Mouse (Mus musculus): Measurements from ENCODE around the gene Spint2. TPM values are rescaled to one million over a fixed set of nuclear protein-coding genes. Genes with fewer than 3 reads are reported as not detected.
A peak's percentile ranks its signal among the peaks of the same experiment; 100 is the strongest.

Gene Spint2
- polyA plus RNA-seq (2016; fragmentation: Nextera tagmentation; extraction: Ambion mirVana): 87.7 and 90.4 TPM in 2 replicates

DNA sequence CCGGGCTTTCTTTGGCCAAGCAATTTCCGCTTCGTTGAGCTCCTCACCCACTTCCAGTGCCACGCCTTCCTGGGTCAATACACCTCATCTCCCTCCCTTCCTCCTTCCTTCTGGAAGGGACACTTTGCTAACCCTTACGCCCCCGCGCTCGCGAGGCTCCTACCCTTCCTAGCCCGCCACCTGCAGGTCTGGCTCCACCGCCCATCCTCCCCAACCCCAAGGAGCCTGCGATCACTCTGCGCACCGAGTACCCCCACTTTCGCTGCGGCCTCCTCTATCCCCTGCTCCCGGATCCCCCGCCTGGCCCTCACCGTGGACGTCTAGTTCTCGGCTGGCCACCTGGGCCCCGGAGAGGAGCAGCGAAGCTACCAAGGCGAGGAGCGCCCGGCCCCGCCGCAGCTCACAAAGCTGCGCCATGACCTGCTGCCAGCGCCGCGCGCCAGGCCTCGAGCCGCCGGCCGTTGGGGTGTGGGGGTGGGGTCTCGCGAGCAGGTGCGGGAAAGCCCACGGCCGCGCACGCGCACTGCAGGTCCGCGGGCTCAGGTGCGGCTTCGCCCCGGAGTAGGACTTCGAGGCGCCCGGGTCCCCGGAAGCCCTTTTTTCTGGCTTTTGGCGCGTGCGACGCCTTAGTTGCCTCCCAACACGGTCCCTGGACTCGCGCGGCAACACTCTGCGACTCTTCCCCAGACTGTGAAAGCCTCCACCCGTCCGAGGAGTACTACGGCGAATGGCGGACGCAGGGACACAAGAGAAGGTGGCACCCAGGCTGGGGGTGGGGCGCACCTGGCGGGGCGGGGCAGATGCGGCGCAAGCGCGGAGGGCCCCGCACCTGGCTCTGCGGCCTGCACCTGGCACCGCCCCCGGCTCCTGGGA, at the start of gene Spint2:
TSS of gene Spint2 (minus strand) at position 712 of the 873 bp plus-strand sequence.
- under 1% methylated on average over 80 of the region's 80 CpGs for WGBS
- 0 out of 2 replicates have a peak within 1 kb of the TSS, but pooled peaks have one; percentile 19 for H3K27ac ChIP-seq (ENCODE audit: poor library complexity, severe bottlenecking)

GRCm38 (mm10) chr7:29328984-29329383, 47.3 kb upstream of the Spint2 start:
- peaks cover 18% of the 10 kb centered on the region for H3K36me3 ChIP-seq
- no peak overlapping the region for H3K9ac ChIP-seq
- H3K27ac ChIP-seq (ENCODE audit: poor library complexity, severe bottlenecking): no peak overlapping the region
- H3K4me3 ChIP-seq: no peak overlapping the region
- peaks cover 12% of the 10 kb centered on the region; the same call in 1 of the 2 replicates for H3K27me3 ChIP-seq (replicated peaks)
- WGBS: 86% methylated on average over 16 of the region's 16 CpGs
- H3K4me2 ChIP-seq: no peak overlapping the region
- ATAC-seq (ENCODE audit: insufficient number of reproducible peaks, low FRiP score): no peak
- H3K9me3 ChIP-seq (replicated peaks): no peaks in the 10 kb centered on the region
- no peaks in the 10 kb centered on the region for H3K4me1 ChIP-seq (replicated peaks)

More for the DNA sequence above, at the start of gene Spint2:
- H3K4me2 ChIP-seq: peak within 1 kb of the TSS; percentile 91
- peaks cover 30% of the 10 kb centered on the region for H3K4me1 ChIP-seq (replicated peaks)
- H3K4me3 ChIP-seq: peak within 1 kb of the TSS; percentile 62
- H3K27me3 ChIP-seq (replicated peaks): peaks cover 35% of the 10 kb centered on the region
- H3K9ac ChIP-seq: peak within 1 kb of the TSS; percentile 74
- H3K36me3 ChIP-seq: no peaks in the 10 kb centered on the region
- peak; percentile 61 for ATAC-seq (ENCODE audit: insufficient number of reproducible peaks, low FRiP score)
- no peaks in the 10 kb centered on the region for H3K9me3 ChIP-seq (replicated peaks)

DNA sequence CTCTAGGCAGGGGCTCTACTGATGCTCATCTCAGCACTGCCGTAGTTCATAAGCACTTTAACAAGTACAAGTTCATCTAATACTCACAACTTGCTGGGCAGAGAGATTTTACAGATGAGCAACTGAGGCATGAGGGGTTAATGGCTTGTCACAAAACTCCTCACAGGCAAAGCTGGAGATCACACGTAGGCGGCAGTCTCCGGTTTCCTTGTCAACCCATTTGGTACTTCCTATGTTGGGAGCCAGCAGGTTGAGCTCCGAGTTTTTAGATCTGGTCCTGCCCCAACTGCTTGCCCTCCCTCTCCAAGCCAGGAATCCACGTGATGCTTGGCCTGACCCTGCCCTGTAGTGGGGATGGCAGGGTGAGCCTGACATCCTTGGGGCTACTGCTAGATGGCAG, 45.4 kb upstream of the Spint2 start:
- no peak overlapping the region for H3K4me3 ChIP-seq
- H3K36me3 ChIP-seq: peaks cover 20% of the 10 kb centered on the region
- H3K4me2 ChIP-seq: no peak overlapping the region
- H3K9me3 ChIP-seq (replicated peaks): no peaks in the 10 kb centered on the region
- no peaks in the 10 kb centered on the region for H3K4me1 ChIP-seq (replicated peaks)
- H3K27me3 ChIP-seq (replicated peaks): peaks cover 12% of the 10 kb centered on the region; the same call in 1 of the 2 replicates
- no peak for ATAC-seq (ENCODE audit: insufficient number of reproducible peaks, low FRiP score)
- H3K27ac ChIP-seq (ENCODE audit: poor library complexity, severe bottlenecking): no peak overlapping the region
- no peak overlapping the region for H3K9ac ChIP-seq
- WGBS: 76% methylated on average over 6 of the region's 6 CpGs

GRCm38 (mm10) chr7:29319337-29320307, 37.9 kb upstream of the Spint2 start:
- Histone ChIP-seq H3K27ac (ENCODE audit: poor library complexity, severe bottlenecking) (no peak overlapping the region), H3K27me3 (replicated peaks) (peaks cover 53% of the 10 kb centered on the region), H3K4me1 (replicated peaks) (peaks cover 38% of the 10 kb centered on the region), H3K36me3 (peaks cover 4% of the 10 kb centered on the region; the same call in 1 of the 2 replicates), H3K9ac (no peak overlapping the region), H3K9me3 (replicated peaks) (no peaks in the 10 kb centered on the region), H3K4me3 (0 out of 2 replicates have a peak overlapping the region, but pooled peaks have one; percentile 12), H3K4me2 (peak overlapping the region; percentile 52)
- ATAC-seq (ENCODE audit: insufficient number of reproducible peaks, low FRiP score): no peak
- WGBS: 11% methylated on average over 19 of the region's 19 CpGs

DNA sequence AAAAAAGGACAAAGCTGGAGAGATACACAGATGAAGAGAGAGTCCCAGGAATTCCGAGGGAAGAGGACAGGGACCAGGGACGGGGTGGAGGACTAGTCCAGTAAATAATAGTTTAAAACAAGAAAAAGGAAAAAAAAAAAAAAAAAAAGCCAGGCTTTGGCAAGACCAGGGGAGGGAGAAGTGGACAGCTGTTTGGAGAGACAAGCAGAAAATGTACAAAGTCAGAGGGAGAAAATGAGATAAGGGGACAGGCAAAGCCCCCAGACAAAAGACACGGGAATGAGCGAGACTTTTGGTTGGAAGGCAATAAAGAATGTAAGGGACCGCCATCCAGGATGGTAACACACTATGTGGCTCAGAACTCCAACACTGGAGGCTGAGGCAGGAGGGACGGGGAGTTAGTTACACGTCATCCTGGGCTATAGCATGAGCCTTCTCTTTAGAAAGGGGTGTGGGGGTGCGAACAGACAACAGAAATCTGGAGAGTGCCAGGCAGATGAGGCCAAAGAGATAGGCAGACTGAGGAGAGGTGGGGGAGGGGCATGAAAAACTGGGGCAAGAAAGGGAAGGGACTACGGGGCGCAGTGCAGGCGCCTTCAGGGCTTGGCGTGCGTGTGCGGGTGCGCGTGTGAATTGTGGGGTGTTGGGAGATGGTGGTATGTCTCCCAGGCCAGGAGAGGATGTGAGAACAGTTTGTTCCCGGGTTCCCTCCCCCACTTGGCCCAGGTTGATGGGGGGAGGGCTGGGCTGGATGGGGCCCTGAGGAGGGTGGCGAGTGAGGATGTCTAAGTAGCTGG, 36.6 kb upstream of the Spint2 start:
- Histone ChIP-seq H3K4me3 (peak overlapping the region; percentile 12; the same call in 1 of the 2 replicates), H3K27me3 (replicated peaks) (peaks cover 56% of the 10 kb centered on the region), H3K4me1 (replicated peaks) (peaks cover 38% of the 10 kb centered on the region), H3K27ac (ENCODE audit: poor library complexity, severe bottlenecking) (no peak overlapping the region), H3K36me3 (no peaks in the 10 kb centered on the region), H3K4me2 (peak overlapping the region; percentile 52), H3K9ac (no peak overlapping the region; the same call in 1 of the 2 replicates), H3K9me3 (replicated peaks) (no peaks in the 10 kb centered on the region)
- 3% methylated on average over 18 of the region's 18 CpGs for WGBS
- no peak for ATAC-seq (ENCODE audit: insufficient number of reproducible peaks, low FRiP score)

- peak overlapping the region; percentile 10 for H3K4me2 ChIP-seq
- WGBS: 0% methylated on average over 2 of the region's 2 CpGs
- peaks cover 38% of the 10 kb centered on the region for H3K4me1 ChIP-seq (replicated peaks)
- no peaks in the 10 kb centered on the region for H3K36me3 ChIP-seq
- H3K9me3 ChIP-seq (replicated peaks): no peaks in the 10 kb centered on the region
- H3K27ac ChIP-seq (ENCODE audit: poor library complexity, severe bottlenecking): no peak overlapping the region
- peak; percentile 63 for ATAC-seq (ENCODE audit: insufficient number of reproducible peaks, low FRiP score)
- no peak overlapping the region for H3K9ac ChIP-seq
- H3K4me3 ChIP-seq: no peak overlapping the region
- peaks cover 60% of the 10 kb centered on the region for H3K27me3 ChIP-seq (replicated peaks)
Observed at GRCm38 (mm10) chr7:29317558-29317957, 35.8 kb upstream of the Spint2 start.

DNA sequence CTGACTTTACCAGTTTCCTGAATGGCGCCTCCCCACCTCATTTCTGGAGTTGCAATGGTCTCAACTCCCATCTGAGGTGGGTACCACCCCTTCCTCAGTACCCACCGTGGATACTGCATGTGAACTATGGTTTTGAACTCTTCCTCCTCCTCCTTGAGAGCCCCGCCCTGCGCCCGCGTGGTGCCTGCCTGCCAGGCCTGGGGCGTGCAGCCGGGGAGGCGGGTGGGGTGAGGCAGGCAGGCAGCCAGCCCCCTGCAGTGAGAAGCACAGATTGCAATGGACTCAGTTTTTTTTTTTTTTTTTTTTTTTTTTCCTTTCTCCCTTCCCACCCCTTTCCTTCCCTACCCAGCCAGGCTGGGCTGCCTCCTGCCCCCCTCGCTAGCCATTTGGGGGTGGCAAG, 35.3 kb upstream of the Spint2 start:
- peak; percentile 46 for ATAC-seq (ENCODE audit: insufficient number of reproducible peaks, low FRiP score)
- Histone ChIP-seq H3K4me1 (replicated peaks) (peaks cover 38% of the 10 kb centered on the region), H3K4me2 (peak overlapping the region; percentile 18; the same call in 1 of the 2 replicates), H3K9me3 (replicated peaks) (no peaks in the 10 kb centered on the region), H3K4me3 (no peak overlapping the region), H3K27ac (ENCODE audit: poor library complexity, severe bottlenecking) (0 out of 2 replicates have a peak overlapping the region, but pooled peaks have one; percentile 36), H3K27me3 (replicated peaks) (peaks cover 60% of the 10 kb centered on the region), H3K36me3 (no peaks in the 10 kb centered on the region), H3K9ac (no peak overlapping the region)
- 8% methylated on average over 10 of the region's 10 CpGs for WGBS

- no peaks in the 10 kb centered on the region for H3K9me3 ChIP-seq (replicated peaks)
- H3K27ac ChIP-seq (ENCODE audit: poor library complexity, severe bottlenecking): no peak overlapping the region
- H3K4me2 ChIP-seq: no peak overlapping the region
- 55% methylated on average over 17 of the region's 17 CpGs for WGBS
- H3K36me3 ChIP-seq: no peaks in the 10 kb centered on the region
- no peak overlapping the region for H3K9ac ChIP-seq
- peaks cover 57% of the 10 kb centered on the region for H3K27me3 ChIP-seq (replicated peaks)
- no peak for ATAC-seq (ENCODE audit: insufficient number of reproducible peaks, low FRiP score)
- H3K4me3 ChIP-seq: no peak overlapping the region
- peaks cover 38% of the 10 kb centered on the region for H3K4me1 ChIP-seq (replicated peaks)
Observed at GRCm38 (mm10) chr7:29316137-29316734, 34.5 kb upstream of the Spint2 start.

DNA sequence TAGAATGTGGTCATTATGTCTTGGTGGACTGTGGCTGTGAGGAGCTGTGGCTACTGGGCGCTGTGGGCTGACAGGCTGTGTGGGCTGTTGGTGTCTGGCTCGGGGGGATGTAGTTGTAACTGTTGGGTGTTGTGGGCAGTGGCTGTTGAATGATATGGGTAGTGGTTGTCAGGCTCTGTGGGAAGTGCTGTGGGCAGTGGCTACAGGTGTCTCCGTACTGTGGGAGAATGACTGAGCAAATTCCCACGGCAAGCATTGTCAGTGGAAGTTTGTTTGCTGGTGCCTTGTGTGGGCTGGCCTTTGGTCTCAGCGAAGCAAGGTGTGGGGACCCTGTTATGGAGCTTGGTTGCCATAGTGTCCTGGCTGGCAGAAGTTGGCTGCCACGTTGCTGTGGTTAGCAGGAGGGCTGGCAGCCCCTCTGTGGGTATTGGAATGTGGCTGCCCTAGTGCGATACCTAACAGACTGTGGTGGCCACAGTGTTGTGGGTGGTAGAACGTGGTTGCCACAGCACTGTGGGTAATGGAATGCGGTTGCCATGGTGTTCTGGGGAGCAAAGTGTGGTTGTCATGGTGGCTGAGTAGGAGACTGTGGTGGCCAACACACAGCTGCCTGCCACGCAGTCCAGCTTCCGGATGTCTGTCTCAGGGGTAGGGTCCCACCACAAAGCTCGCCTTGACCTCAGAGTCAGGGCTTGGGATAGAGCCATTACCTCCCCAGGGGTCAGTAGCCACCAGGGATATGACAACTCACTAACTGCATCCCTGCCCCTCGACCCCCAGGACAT, 33.3 kb upstream of the Spint2 start:
- H3K9ac ChIP-seq: no peak overlapping the region
- H3K9me3 ChIP-seq (replicated peaks): no peaks in the 10 kb centered on the region
- H3K4me1 ChIP-seq (replicated peaks): peaks cover 38% of the 10 kb centered on the region
- no peak overlapping the region for H3K4me3 ChIP-seq
- H3K4me2 ChIP-seq: no peak overlapping the region
- H3K27ac ChIP-seq (ENCODE audit: poor library complexity, severe bottlenecking): no peak overlapping the region
- no peaks in the 10 kb centered on the region for H3K36me3 ChIP-seq
- no peak for ATAC-seq (ENCODE audit: insufficient number of reproducible peaks, low FRiP score)
- H3K27me3 ChIP-seq (replicated peaks): peaks cover 63% of the 10 kb centered on the region
- WGBS: 75% methylated on average over 13 of the region's 13 CpGs

All from heart, embryonic 12.5 days (tissue).